Mouse (Mus musculus): Measurements from ENCODE around the gene Tmem200a. TPM values are rescaled to one million over a fixed set of nuclear protein-coding genes. Genes with fewer than 3 reads are reported as not detected.
"Not testable (repeated sequence)": the region's sequence is repeated elsewhere in the genome, so short reads cannot be mapped to it uniquely, and the experiment has no call there.

Tmem200a gene
- total RNA-seq, 4 experiments from 2014 or later: 55.0 to 147 (median 101) TPM

GRCm38 (mm10) chr10:25982617-25983016 is 96.2 kb downstream of the Tmem200a start:
- DNase-seq: no peak

GRCm38 (mm10) chr10:25962863-25963262 is 116.0 kb downstream of the Tmem200a start:
- DNase-seq: no peak

- DNase-seq: no peak
These were observed 117.8 kb downstream of the Tmem200a start for GRCm38 (mm10) chr10:25961066-25961465.

- DNase-seq: no peak
These were observed 119.8 kb downstream of the Tmem200a start for GRCm38 (mm10) chr10:25958762-25959753.

- no peak for DNase-seq
These were observed 124.1 kb downstream of the Tmem200a start for GRCm38 (mm10) chr10:25954641-25955228.

- no peak for DNase-seq
These were observed 126.0 kb downstream of the Tmem200a start for GRCm38 (mm10) chr10:25952838-25953237.

- no peak for DNase-seq
These were observed 126.7 kb downstream of the Tmem200a start for GRCm38 (mm10) chr10:25952150-25952549.

GRCm38 (mm10) chr10:25945866-25946265 is 133.0 kb downstream of the Tmem200a start:
- no peak for DNase-seq

GRCm38 (mm10) chr10:25944641-25945040 is 134.2 kb downstream of the Tmem200a start:
- no peak for DNase-seq

GRCm38 (mm10) chr10:25931796-25932195 is 147.1 kb downstream of the Tmem200a start:
- no peak for DNase-seq

GRCm38 (mm10) chr10:25929401-25930150 is 149.3 kb downstream of the Tmem200a start:
- no peak for DNase-seq

- no peak for DNase-seq
These were observed 149.9 kb downstream of the Tmem200a start for GRCm38 (mm10) chr10:25928861-25929368.

GRCm38 (mm10) chr10:25928448-25928786 is 150.4 kb downstream of the Tmem200a start:
- no peak for DNase-seq

- DNase-seq: no peak
These were observed 151.1 kb downstream of the Tmem200a start for GRCm38 (mm10) chr10:25927553-25928447.

- no peak for DNase-seq
These were observed 158.1 kb downstream of the Tmem200a start for GRCm38 (mm10) chr10:25920640-25921278.

- no peak for DNase-seq
These were observed 160.7 kb downstream of the Tmem200a start for GRCm38 (mm10) chr10:25918103-25918502.

- DNase-seq: no peak
These were observed 168.6 kb downstream of the Tmem200a start for GRCm38 (mm10) chr10:25910270-25910669.

GRCm38 (mm10) chr10:25908027-25909012 is 170.5 kb downstream of the Tmem200a start:
- no peak for DNase-seq

- not testable (repeated sequence) for DNase-seq
These were observed 184.7 kb downstream of the Tmem200a start for GRCm38 (mm10) chr10:25894126-25894525.

GRCm38 (mm10) chr10:25887225-25887624 is 191.6 kb downstream of the Tmem200a start:
- DNase-seq: no peak
